Mouse (Mus musculus): ENCODE results near the gene Wdr13.
"Not testable (repeated sequence)": the region's sequence is repeated elsewhere in the genome, so short reads cannot be mapped to it uniquely, and the experiment has no call there.

The Wdr13 gene

DNA sequence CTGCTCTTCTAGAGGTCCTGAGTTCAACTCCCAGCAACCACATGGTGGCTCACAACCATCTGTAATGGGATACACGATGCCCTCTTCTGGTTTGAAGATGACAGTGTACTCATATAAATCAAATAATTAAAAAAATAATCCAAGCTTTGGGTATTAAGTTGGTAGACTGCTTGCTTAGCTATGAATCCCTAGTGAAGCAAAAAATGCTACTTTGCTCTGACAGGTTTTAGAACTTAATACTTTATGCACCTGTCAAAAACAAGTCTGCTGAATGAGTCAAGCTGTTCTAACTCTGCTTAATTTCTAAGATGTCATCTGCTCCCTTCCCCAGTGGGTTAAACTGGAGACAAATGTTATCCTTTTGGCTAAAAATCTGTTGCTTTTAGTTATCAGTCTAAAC is 6.8 kb upstream of the Wdr13 start:
- no peaks in the 10 kb centered on the region for H3K27me3 ChIP-seq (ENCODE audit: control insufficient read depth, insufficient read depth, low read length, poor library complexity, severe bottlenecking)
- DNase-seq (ENCODE audit: low read depth, low spot score), result no peak
- peaks cover 12% of the 10 kb centered on the region; the same call in 1 of the 2 replicates for H3K36me3 ChIP-seq (ENCODE audit: control insufficient read depth, insufficient read depth, low read length, poor library complexity, severe bottlenecking)

DNA sequence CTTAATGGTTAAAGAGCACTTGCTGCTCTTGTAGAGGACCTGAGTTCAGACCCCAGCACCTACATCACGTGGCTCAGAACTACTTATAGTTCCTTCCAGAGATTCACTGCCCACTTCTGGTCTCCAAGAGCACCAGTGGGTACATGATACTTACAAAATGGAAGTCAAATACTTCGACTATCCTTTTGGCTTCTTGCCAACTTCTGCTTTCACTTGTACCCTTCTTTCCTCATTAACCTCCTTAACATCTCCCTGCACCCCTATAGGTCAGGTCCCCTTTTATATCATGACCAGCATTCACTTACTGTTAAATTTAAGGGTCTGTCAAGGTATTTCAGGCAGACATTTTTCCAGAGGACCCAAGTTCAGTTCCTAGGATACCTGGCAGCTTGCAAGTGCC is 3.2 kb upstream of the Wdr13 start:
- no peaks in the 10 kb centered on the region for H3K27me3 ChIP-seq (ENCODE audit: control insufficient read depth, insufficient read depth, low read length, poor library complexity, severe bottlenecking)
- DNase-seq (ENCODE audit: low read depth, low spot score), result peak; percentile 72
- H3K36me3 ChIP-seq (ENCODE audit: control insufficient read depth, insufficient read depth, low read length, poor library complexity, severe bottlenecking), result no peaks in the 10 kb centered on the region; the same call in 1 of the 2 replicates

DNA sequence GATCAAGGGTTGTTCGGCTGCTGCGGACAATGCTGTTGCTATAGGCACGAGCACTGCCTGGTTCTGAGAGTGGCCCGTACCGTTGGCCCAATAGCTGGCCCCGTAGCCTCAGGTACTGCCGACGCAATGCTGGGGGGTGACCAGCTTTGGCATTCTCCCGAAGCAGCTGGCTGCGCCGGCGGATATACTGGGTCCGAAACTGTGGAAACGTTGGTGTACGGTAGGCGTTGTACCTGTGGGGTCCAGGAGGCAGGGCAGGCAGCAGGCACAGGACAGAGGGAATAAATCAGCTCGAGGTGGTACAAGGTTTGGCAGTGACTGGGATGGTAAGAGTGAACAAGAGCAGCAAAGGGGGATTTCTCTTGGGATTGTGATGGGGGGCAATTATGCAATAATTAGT is 1.3 kb downstream of the Wdr13 start:
- no peaks in the 10 kb centered on the region for H3K27me3 ChIP-seq (ENCODE audit: control insufficient read depth, insufficient read depth, low read length, poor library complexity, severe bottlenecking)
- DNase-seq (ENCODE audit: low read depth, low spot score), result no peak
- H3K36me3 ChIP-seq (ENCODE audit: control insufficient read depth, insufficient read depth, low read length, poor library complexity, severe bottlenecking), result no peaks in the 10 kb centered on the region

DNA sequence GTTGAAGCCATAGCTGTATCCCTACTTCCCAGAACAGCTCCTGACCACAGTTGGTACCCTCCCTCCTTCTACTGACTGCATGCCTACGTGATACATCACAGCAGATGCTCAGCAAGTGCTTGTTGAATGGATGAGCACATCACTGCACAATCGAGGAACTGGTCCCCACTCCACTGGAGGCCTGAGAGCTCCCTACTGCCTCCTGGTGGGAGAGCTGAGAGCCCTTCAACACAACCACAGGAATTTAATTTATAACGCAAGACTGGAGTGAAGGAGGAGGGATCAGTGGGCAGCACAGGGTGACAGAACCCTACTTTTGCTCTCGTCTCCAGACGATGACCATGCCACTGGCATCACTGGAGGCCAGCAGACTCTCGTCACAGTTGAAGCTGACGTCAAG is 7.5 kb downstream of the Wdr13 start:
- H3K36me3 ChIP-seq (ENCODE audit: control insufficient read depth, insufficient read depth, low read length, poor library complexity, severe bottlenecking), result no peaks in the 10 kb centered on the region
- peak; percentile 39 for DNase-seq (ENCODE audit: low read depth, low spot score)
- no peaks in the 10 kb centered on the region for H3K27me3 ChIP-seq (ENCODE audit: control insufficient read depth, insufficient read depth, low read length, poor library complexity, severe bottlenecking)

DNA sequence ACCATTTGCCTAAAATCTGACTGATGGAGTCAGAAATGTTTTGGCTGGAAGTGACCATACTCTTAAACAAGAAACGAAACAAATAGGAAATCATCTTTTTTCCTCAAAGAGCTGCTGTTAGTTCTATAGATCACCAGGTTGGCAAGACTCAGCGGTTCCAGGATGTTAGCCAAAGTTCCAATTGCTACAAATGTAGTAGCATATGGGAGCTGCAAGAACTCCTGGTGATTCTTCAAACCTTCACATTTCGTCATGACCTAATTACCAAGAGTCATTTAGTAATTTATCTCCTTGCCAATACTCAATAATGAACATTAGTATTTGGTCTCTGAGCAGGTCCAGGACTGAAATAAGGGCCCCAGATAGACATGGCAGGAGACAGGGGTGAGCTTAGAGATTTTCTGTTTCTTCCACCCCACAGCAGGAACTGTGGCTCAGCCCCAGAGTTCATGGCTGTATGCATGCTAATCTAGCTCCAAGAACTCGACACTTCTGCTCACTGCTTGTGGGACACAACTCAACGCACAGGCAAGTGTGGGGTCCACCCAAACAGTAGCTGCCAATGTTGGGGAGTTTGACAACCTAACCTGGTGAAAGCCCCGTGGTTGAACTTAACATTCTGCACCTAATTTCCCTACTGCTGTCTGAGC is 8.7 kb downstream of the Wdr13 start:
- no peaks in the 10 kb centered on the region for H3K36me3 ChIP-seq (ENCODE audit: control insufficient read depth, insufficient read depth, low read length, poor library complexity, severe bottlenecking)
- DNase-seq (ENCODE audit: low read depth, low spot score), result no peak
- H3K27me3 ChIP-seq (ENCODE audit: control insufficient read depth, insufficient read depth, low read length, poor library complexity, severe bottlenecking), result no peaks in the 10 kb centered on the region

DNA sequence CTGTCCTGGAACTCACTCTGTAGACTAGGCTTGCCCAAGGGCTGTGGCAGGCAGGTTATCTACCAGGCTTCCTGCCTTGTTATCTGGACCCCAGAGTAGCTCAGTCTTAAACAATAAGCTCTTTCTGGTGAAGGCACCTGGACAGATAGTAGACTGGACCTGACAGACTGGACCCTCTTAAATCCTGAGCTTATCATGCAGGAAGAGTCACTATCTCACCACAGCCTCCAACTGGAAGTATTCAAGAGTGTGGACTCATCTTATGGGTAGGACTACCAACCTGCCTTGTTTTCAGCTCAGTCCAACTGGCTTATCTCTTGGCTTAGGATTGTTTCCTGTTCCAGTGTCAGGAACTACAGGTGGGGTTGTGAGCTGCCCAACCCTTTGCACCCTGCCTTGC is 15.4 kb downstream of the Wdr13 start:
- no peak for DNase-seq (ENCODE audit: low read depth, low spot score)

DNA sequence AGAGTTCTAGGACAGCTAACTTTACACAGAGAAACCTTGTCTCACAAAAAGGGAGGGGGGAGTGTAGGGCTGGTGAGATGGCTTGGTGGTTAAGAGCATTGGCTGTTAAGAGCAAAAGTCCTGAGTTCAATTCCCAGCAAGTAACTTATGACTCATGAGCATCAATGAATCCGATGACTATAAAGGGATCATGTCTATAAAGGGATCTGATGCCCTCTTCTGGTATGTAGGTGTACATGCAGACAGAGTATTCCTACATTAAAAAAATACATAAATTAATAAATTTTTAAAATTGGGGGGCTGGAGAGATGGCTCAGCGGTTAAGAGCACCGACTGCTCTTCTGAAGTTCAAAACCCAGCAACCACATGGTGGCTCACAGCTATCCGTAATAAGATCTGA is 17.4 kb downstream of the Wdr13 start:
- Histone ChIP-seq H3K27me3 (ENCODE audit: control insufficient read depth, insufficient read depth, low read length, poor library complexity, severe bottlenecking) (no peaks in the 10 kb centered on the region), H3K36me3 (ENCODE audit: control insufficient read depth, insufficient read depth, low read length, poor library complexity, severe bottlenecking) (no peaks in the 10 kb centered on the region)
- peak; percentile 44 for DNase-seq (ENCODE audit: low read depth, low spot score)

More for the DNA sequence above, 15.4 kb downstream of the Wdr13 start:
- no peaks in the 10 kb centered on the region for H3K27me3 ChIP-seq (ENCODE audit: control insufficient read depth, insufficient read depth, low read length, poor library complexity, severe bottlenecking)
- no peaks in the 10 kb centered on the region for H3K36me3 ChIP-seq (ENCODE audit: control insufficient read depth, insufficient read depth, low read length, poor library complexity, severe bottlenecking)

DNA sequence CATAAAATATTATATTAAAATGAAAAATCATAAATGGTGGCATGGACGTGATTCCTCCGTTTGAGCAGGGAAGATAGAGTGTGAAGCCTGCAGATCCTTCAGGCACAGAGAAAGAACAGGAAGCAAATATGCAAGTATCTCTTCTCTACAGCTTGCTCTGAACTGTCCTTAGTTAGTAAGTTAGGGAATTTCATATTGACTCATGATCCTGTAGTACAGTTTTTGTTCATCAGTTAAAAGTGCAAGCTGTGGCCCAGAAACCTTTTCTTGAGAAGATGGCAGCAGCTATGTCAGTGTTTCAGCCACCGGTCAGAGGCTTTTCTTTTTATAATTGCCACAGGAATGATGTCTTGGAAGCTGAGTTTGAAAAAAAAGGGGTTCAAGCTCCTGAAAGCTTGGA is 27.7 kb downstream of the Wdr13 start:
- H3K27me3 ChIP-seq (ENCODE audit: control insufficient read depth, insufficient read depth, low read length, poor library complexity, severe bottlenecking), result no peaks in the 10 kb centered on the region
- no peak for DNase-seq (ENCODE audit: low read depth, low spot score)
- no peaks in the 10 kb centered on the region for H3K36me3 ChIP-seq (ENCODE audit: control insufficient read depth, insufficient read depth, low read length, poor library complexity, severe bottlenecking)

DNA sequence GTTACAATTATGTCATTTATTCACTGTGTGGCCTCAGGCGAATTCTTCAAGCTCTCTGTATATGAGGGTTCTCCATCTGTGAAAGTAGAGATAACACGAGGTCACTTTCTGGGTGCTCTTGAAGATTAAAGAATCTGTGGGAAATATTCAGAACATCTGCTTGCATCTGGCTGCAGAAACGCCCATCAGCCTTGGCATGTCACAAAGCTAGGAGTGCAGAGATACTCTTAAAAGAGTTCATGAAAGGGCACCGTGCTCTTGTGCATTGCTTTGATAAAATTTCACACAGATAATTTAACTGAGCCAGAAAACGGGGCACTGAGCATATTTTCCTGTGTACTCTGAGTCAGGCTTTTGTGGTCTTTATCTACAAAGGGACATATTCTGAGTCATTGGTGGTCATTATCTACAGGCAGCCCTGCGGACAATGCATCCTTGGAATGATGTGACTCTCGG is 30.5 kb downstream of the Wdr13 start:
- H3K36me3 ChIP-seq (ENCODE audit: control insufficient read depth, insufficient read depth, low read length, poor library complexity, severe bottlenecking), result no peaks in the 10 kb centered on the region
- no peak for DNase-seq (ENCODE audit: low read depth, low spot score)
- no peaks in the 10 kb centered on the region for H3K27me3 ChIP-seq (ENCODE audit: control insufficient read depth, insufficient read depth, low read length, poor library complexity, severe bottlenecking)

DNA sequence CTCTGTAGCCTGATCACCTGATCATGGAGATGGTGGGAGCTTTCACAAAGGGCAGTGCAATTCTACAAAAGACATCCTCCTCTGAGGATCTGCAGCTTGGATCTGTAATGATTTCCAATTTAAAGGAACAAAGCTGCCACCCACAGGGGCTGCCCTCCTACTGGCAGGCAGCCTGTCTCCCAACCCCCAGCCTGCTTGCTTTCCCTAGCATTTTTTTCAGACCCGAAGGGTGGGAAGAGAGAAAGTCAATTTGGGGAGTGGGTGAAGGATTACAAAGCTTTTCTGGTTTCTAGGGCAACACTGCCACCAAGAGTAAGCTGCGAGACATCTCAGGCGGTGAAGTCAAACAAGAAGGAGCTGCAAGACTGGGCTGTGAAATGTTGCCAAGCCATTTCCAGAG is 31.7 kb downstream of the Wdr13 start:
- no peak for DNase-seq (ENCODE audit: low read depth, low spot score)
- no peaks in the 10 kb centered on the region for H3K36me3 ChIP-seq (ENCODE audit: control insufficient read depth, insufficient read depth, low read length, poor library complexity, severe bottlenecking)
- H3K27me3 ChIP-seq (ENCODE audit: control insufficient read depth, insufficient read depth, low read length, poor library complexity, severe bottlenecking), result no peaks in the 10 kb centered on the region

DNA sequence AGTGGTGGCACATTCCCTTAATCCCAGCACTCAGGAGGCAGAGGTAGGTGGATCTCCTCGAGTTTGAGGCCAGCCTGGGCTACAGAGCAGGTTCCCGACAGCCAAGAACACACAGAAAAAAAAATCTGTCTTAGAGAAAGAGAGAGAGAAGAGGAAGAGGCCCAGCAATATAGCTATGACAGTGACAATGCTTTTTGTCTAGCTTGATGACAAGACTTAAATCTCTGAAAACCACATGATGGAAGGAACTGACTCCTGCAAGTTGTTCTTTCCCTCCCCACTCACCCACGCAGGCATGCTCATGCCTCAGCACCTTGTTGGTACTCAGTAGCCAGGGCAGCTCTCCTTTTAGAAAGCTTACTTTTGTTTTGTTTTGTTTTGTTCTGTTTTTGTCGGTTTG is 33.3 kb downstream of the Wdr13 start:
- no peak for DNase-seq (ENCODE audit: low read depth, low spot score)
- H3K27me3 ChIP-seq (ENCODE audit: control insufficient read depth, insufficient read depth, low read length, poor library complexity, severe bottlenecking), result no peaks in the 10 kb centered on the region
- H3K36me3 ChIP-seq (ENCODE audit: control insufficient read depth, insufficient read depth, low read length, poor library complexity, severe bottlenecking), result no peaks in the 10 kb centered on the region

DNA sequence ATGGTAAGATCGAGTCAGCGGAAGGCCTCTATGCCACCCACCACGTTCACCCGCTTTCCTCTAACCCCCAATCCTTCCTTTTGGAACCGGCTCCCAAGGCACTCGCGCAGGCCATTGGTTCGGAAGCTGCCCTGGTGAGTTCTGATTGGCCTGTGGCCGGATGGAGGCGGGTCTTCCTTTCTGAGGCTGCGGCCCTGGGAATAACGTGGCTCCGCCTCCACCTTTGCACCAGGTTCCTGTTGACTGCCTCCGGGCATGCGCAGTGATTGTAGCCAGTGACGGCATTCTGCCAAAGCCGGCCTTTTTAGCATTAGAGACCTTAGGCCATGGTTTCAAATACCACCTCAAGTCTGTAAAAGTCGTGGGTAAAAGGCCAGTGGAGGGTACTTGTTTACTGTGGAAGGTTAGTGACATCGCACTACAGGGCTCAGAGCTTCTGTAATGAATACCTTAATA is 35.9 kb downstream of the Wdr13 start:
- H3K27me3 ChIP-seq (ENCODE audit: control insufficient read depth, insufficient read depth, low read length, poor library complexity, severe bottlenecking), result no peaks in the 10 kb centered on the region
- no peaks in the 10 kb centered on the region for H3K36me3 ChIP-seq (ENCODE audit: control insufficient read depth, insufficient read depth, low read length, poor library complexity, severe bottlenecking)
- peak; percentile 97 for DNase-seq (ENCODE audit: low read depth, low spot score)

DNA sequence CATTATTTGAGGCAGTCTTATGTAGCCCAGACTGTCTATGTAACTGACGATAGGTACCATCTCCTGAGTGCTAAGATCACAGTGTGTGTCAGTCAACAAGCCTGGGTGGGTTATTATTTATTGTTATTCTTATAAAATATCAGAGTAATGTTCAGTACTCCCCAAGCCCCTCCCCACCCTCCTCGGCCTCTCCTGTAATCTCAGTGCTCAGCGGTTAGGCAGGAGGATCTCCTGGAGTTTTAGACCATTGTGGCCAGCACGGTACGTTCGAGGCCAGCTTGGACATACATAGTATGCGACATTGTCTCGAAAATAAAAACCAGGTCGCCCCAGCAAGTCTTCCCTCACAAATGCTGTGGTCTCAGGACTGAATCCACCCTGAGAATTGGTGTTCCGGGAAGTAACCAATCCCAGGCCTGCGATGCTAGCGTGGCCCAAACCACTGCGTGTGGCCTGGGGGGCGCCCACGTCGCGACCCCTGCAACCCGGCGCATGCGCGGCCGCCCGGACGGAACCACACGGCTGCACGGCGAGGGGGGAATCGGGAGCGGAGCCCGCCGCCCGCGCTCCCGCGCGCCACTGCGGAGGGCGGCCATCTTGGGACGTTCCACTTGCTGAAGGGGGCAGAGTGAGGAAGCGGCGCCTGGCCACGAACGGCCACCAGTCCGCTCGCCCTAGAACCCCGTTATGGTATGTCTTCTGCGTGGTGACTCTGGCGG is 36.5 kb downstream of the Wdr13 start:
- DNase-seq (ENCODE audit: low read depth, low spot score), result not testable (repeated sequence)

DNA sequence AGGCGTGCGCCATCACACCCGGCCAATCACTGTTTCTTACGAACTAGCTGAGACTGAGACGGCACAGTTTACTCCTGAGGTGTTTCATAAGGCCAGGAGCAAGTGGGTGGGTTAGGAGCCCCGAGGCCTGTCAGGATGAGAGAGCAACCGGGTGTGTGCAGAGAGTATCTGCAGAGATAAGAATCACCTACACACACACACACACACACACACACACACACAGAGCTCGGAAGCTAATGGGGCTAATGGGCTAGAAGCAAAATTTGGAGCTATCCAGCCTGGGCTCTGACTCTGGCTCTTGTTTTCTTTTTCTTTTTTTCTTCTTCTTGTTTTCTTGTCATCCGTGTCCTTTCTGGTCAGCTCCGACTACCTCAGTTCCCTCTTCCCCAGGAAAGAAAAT is 37.1 kb downstream of the Wdr13 start:
- no peaks in the 10 kb centered on the region for H3K36me3 ChIP-seq (ENCODE audit: control insufficient read depth, insufficient read depth, low read length, poor library complexity, severe bottlenecking)
- DNase-seq (ENCODE audit: low read depth, low spot score), result no peak
- H3K27me3 ChIP-seq (ENCODE audit: control insufficient read depth, insufficient read depth, low read length, poor library complexity, severe bottlenecking), result no peaks in the 10 kb centered on the region

More for the DNA sequence above, 36.5 kb downstream of the Wdr13 start:
- not testable (repeated sequence) for H3K36me3 ChIP-seq (ENCODE audit: control insufficient read depth, insufficient read depth, low read length, poor library complexity, severe bottlenecking); H3K27me3 ChIP-seq (ENCODE audit: control insufficient read depth, insufficient read depth, low read length, poor library complexity, severe bottlenecking)

DNA sequence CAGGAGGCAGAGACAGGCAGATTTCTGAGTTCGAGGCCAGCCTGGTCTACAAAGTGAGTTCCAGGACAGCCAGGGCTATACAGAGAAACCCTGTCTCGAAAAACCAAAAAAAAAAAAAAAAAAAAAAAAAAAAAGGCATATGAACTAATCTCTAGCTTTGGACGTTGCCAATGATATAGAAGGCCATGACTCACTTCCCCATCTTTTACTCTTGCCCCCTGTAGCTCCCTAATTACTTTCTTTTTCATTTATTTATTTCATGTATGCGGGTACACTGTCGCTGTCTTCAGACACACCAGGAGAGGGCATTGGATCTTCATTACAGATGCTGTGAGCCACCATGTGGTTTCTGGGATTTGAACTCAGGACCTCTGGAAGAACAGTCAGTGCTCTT is 41.7 kb downstream of the Wdr13 start:
- H3K36me3 ChIP-seq (ENCODE audit: control insufficient read depth, insufficient read depth, low read length, poor library complexity, severe bottlenecking); DNase-seq (ENCODE audit: low read depth, low spot score): not testable (repeated sequence)

More for the DNA sequence above, 41.7 kb downstream of the Wdr13 start:
- not testable (repeated sequence) for H3K27me3 ChIP-seq (ENCODE audit: control insufficient read depth, insufficient read depth, low read length, poor library complexity, severe bottlenecking)
